Mouse (Mus musculus): ENCODE results near the gene Olfr141. TPM values are rescaled to one million over a fixed set of nuclear protein-coding genes. Genes with fewer than 3 reads are reported as not detected.

Olfr141 gene
- total RNA-seq (2014; rRNA removed) (not detected in 2 replicates), polyA plus RNA-seq (2015; fragmentation: Nextera tagmentation; extraction: Ambion mirVana) (not detected in 2 replicates)

DNA sequence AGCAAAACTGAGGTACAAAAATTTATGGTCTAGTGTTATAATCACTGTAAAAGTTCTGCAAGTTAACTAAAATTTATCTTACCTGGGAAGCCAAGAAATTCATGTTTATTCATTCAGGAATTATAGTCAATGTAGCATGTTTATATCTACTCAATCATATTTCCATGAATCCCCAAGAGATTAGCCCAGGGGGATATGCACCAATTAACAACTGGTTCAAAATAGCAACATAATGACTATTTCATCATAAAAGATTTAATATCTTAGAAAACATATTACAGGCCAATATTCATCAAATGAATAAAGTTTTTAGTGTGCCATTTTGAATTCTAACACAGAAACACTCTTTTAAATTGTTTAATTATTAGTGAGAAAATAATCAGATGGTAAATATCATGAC, at the start of gene Olfr141:
Gene Olfr141, minus strand, starts transcription at position 101 of the 400 bp plus-strand sequence.
- ATAC-seq = no peak
- H3K9me3 ChIP-seq (ENCODE audit: low read length) = no peaks in the 10 kb centered on the region
- no peak for TF ChIP-seq CTCF (IDR thresholded peaks at IDR 0.05; ENCODE audit: low read depth)

DNA sequence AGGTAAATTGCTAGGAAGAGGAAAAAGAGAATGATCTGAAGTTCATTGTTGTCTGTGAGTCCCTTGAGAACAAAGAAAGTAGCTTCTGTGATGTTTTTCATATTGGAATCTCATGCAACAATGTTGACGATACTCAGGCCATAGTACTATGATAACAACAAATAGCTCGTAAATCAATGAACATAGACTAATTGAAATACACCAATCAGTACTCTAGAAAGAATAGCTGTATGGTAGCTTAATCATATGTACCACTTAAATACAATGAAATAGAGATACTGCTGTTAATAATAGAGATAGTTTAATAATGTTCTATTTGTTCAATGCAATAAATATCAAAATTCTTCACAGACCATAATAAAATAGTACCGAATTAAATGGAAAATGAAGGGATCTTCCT, 41.8 kb upstream of the Olfr141 start, which contains the start of gene Olfr1095:
Gene Olfr1095, minus strand, starts transcription at position 101 of the 400 bp plus-strand sequence.
- Histone ChIP-seq H3K27me3 (ENCODE audit: insufficient read depth, low read length) (no peaks in the 10 kb centered on the region), H3K4me3 (ENCODE audit: low read length) (no peak within 1 kb of the TSS), H3K9me3 (ENCODE audit: low read length) (no peaks in the 10 kb centered on the region), H3K9ac (replicated peaks; ENCODE audit: low read length) (no peak within 1 kb of the TSS), H3K4me2 (ENCODE audit: low read depth, low read length) (no peak within 1 kb of the TSS), H3K4me1 (ENCODE audit: insufficient read depth, low read length) (no peaks in the 10 kb centered on the region), H3K27ac (no peak within 1 kb of the TSS), H3K36me3 (ENCODE audit: insufficient read depth, low read length) (no peaks in the 10 kb centered on the region)
- 90% methylated on average over 3 of the region's 3 CpGs for WGBS
- no peak for TF ChIP-seq CTCF (IDR thresholded peaks at IDR 0.05; ENCODE audit: low read depth)
- DNase-seq (ENCODE audit: low spot score) (no peak), ATAC-seq (no peak)

More for the DNA sequence above, at the start of gene Olfr141:
- Histone ChIP-seq H3K4me2 (ENCODE audit: low read depth, low read length) (no peak within 1 kb of the TSS), H3K9ac (replicated peaks; ENCODE audit: low read length) (no peak within 1 kb of the TSS), H3K27ac (no peak within 1 kb of the TSS), H3K27me3 (ENCODE audit: insufficient read depth, low read length) (no peaks in the 10 kb centered on the region), H3K4me3 (ENCODE audit: low read length) (no peak within 1 kb of the TSS), H3K4me1 (ENCODE audit: insufficient read depth, low read length) (no peaks in the 10 kb centered on the region), H3K36me3 (ENCODE audit: insufficient read depth, low read length) (no peaks in the 10 kb centered on the region)
- no peak for DNase-seq (ENCODE audit: low spot score)

DNA sequence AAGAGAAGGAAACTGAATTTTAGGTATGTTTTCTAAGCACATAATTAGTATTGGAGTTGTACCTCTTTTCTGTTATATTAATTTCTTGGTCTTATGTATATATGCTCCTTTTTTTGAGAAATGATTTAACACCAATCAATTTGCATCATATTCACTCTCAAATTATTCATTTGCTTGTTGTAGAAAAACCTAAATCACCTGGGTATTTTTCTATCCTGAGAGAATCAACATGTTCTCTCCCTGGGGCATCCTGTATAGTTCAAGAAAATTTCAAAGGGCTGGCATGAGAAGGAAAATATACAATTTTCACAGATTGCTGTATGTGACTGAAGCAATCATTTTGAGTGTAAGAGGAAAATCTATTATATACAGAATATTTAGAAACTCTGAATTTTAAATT, 14.5 kb upstream of the Olfr141 start, which contains the start of gene Olfr1094:
Gene Olfr1094, plus strand, starts transcription at position 301 of the 400 bp plus-strand sequence.
- H3K9me3 ChIP-seq (ENCODE audit: low read length) = no peaks in the 10 kb centered on the region
- H3K9ac ChIP-seq (replicated peaks; ENCODE audit: low read length) = no peak within 1 kb of the TSS
- no peak within 1 kb of the TSS for H3K4me3 ChIP-seq (ENCODE audit: low read length)
- H3K4me1 ChIP-seq (ENCODE audit: insufficient read depth, low read length) = no peaks in the 10 kb centered on the region
- DNase-seq (ENCODE audit: low spot score) (no peak), ATAC-seq (no peak)
- no peak within 1 kb of the TSS for H3K4me2 ChIP-seq (ENCODE audit: low read depth, low read length)
- no peaks in the 10 kb centered on the region for H3K27me3 ChIP-seq (ENCODE audit: insufficient read depth, low read length)
- no peak within 1 kb of the TSS for H3K27ac ChIP-seq
- no peak for TF ChIP-seq CTCF (IDR thresholded peaks at IDR 0.05; ENCODE audit: low read depth)
- no peaks in the 10 kb centered on the region for H3K36me3 ChIP-seq (ENCODE audit: insufficient read depth, low read length)

DNA sequence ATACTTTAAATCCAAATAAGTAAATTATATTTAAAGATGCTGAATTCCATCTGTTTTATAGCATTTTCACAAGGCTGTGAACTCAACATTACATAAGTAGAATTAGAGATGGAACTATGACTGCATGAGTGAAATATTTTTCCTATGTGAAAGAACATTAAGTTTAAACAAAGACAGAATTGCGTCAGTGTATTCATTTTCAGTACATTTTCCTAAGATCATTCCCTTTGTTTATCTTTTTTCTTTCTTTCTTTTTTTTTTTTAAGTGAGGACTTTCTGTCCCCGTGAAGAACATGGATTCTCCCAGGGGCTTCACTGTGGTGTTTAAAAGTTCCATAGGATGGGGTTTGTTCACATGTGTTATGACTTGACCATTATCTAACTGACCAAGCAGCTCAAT, 27.6 kb downstream of the Olfr141 start, which contains the start of gene Olfr1093:
Gene Olfr1093, plus strand, starts transcription at position 301 of the 400 bp plus-strand sequence.
- Histone ChIP-seq H3K9ac (replicated peaks; ENCODE audit: low read length) (no peak within 1 kb of the TSS), H3K4me3 (ENCODE audit: low read length) (no peak within 1 kb of the TSS), H3K4me2 (ENCODE audit: low read depth, low read length) (no peak within 1 kb of the TSS), H3K36me3 (ENCODE audit: insufficient read depth, low read length) (no peaks in the 10 kb centered on the region), H3K9me3 (ENCODE audit: low read length) (no peaks in the 10 kb centered on the region), H3K27ac (no peak within 1 kb of the TSS), H3K27me3 (ENCODE audit: insufficient read depth, low read length) (no peaks in the 10 kb centered on the region), H3K4me1 (ENCODE audit: insufficient read depth, low read length) (no peaks in the 10 kb centered on the region)
- 88% methylated on average over 2 of the region's 2 CpGs for WGBS
- no peak for DNase-seq (ENCODE audit: low spot score)
- no peak for ATAC-seq
- no peak for TF ChIP-seq CTCF (IDR thresholded peaks at IDR 0.05; ENCODE audit: low read depth)

DNA sequence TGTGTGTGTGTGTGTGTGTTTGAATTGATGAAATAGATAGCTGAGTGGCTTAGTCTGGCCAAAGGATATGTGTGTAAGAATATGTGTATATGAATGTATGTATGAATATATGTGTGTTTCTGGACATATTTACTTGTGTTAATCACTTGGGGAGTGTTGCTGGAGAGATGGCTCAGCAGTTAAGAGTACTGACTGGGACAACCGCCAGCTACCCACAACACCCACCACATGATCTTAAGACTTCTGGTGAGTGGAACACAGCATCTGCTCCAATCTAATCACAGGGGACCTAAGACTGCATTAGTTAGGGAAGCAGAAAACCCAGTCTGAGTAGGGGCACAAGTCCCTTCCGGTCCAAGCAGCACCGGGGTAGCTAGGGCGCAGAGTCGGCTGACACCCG, 48.8 kb downstream of the Olfr141 start:
- ATAC-seq (no peak), DNase-seq (ENCODE audit: low spot score) (no peak)
- no peak overlapping the region for H3K4me2 ChIP-seq (ENCODE audit: low read depth, low read length)
- no peaks in the 10 kb centered on the region for H3K9me3 ChIP-seq (ENCODE audit: low read length)
- H3K27me3 ChIP-seq (ENCODE audit: insufficient read depth, low read length) = no peaks in the 10 kb centered on the region
- 97% methylated on average over 6 of the region's 6 CpGs for WGBS
- no peak overlapping the region for H3K27ac ChIP-seq
- no peak for TF ChIP-seq CTCF (IDR thresholded peaks at IDR 0.05; ENCODE audit: low read depth)
- H3K9ac ChIP-seq (replicated peaks; ENCODE audit: low read length) = no peak overlapping the region
- H3K4me3 ChIP-seq (ENCODE audit: low read length) = no peak overlapping the region
- H3K36me3 ChIP-seq (ENCODE audit: insufficient read depth, low read length) = no peaks in the 10 kb centered on the region
- no peaks in the 10 kb centered on the region for H3K4me1 ChIP-seq (ENCODE audit: insufficient read depth, low read length)

DNA sequence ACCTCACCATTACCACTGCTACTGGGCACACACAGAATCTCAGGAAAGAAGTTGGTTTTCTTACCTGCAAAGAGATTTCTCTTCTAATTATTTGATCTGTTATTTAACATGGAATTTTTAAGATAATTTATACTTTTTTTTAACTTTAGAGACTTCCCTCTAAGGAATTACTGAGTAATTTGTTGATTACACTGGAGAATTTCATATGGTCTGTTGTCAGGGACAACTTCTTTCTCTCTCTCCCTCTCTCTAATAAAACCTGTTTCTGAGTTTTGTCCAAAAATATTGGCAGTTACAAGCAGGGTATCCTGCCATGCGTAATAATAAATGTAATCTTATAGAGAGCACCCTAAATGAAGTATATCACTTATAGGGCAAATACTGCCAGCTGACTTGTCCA, 50.9 kb downstream of the Olfr141 start, which contains the start of gene Olfr1090:
Gene Olfr1090, minus strand, starts transcription at position 101 of the 400 bp plus-strand sequence.
- Histone ChIP-seq H3K4me2 (ENCODE audit: low read depth, low read length) (no peak within 1 kb of the TSS), H3K36me3 (ENCODE audit: insufficient read depth, low read length) (no peaks in the 10 kb centered on the region), H3K27me3 (ENCODE audit: insufficient read depth, low read length) (no peaks in the 10 kb centered on the region), H3K4me3 (ENCODE audit: low read length) (no peak within 1 kb of the TSS), H3K4me1 (ENCODE audit: insufficient read depth, low read length) (no peaks in the 10 kb centered on the region), H3K9me3 (ENCODE audit: low read length) (no peaks in the 10 kb centered on the region), H3K27ac (no peak within 1 kb of the TSS), H3K9ac (replicated peaks; ENCODE audit: low read length) (no peak within 1 kb of the TSS)
- DNase-seq (ENCODE audit: low spot score) = no peak
- 89% methylated on average over 1 of the region's 1 CpGs for WGBS
- no peak for TF ChIP-seq CTCF (IDR thresholded peaks at IDR 0.05; ENCODE audit: low read depth)
- ATAC-seq = no peak

Other genes with a start within 250 kb of the Olfr141 start
- not detected in 2 replicates for gene Olfr1082, start 211.1 kb downstream of the Olfr141 start, total RNA-seq (2014; rRNA removed)
- gene Olfr1082, start 211.1 kb downstream of the Olfr141 start, polyA plus RNA-seq (2015; fragmentation: Nextera tagmentation; extraction: Ambion mirVana) = not detected in 2 replicates
- gene Olfr1084, start 170.3 kb downstream of the Olfr141 start, total RNA-seq (2014; rRNA removed) = not detected in 2 replicates
- gene Olfr1084, start 170.3 kb downstream of the Olfr141 start, polyA plus RNA-seq (2015; fragmentation: Nextera tagmentation; extraction: Ambion mirVana) = not detected in 2 replicates
- gene Olfr1085, start 148.0 kb downstream of the Olfr141 start, total RNA-seq (2014; rRNA removed) = not detected in 2 replicates
- not detected in 2 replicates for gene Olfr1085, start 148.0 kb downstream of the Olfr141 start, polyA plus RNA-seq (2015; fragmentation: Nextera tagmentation; extraction: Ambion mirVana)
- gene Olfr1086, start 129.9 kb downstream of the Olfr141 start, total RNA-seq (2014; rRNA removed) = not detected in 2 replicates
- not detected in 2 replicates for gene Olfr1086, start 129.9 kb downstream of the Olfr141 start, polyA plus RNA-seq (2015; fragmentation: Nextera tagmentation; extraction: Ambion mirVana)
- not detected in 2 replicates for gene Olfr1087, start 111.6 kb downstream of the Olfr141 start, total RNA-seq (2014; rRNA removed)
- gene Olfr1087, start 111.6 kb downstream of the Olfr141 start, polyA plus RNA-seq (2015; fragmentation: Nextera tagmentation; extraction: Ambion mirVana) = not detected in 2 replicates
- gene Olfr1089, start 76.3 kb downstream of the Olfr141 start, total RNA-seq (2014; rRNA removed) = not detected in 2 replicates
- gene Olfr1089, start 76.3 kb downstream of the Olfr141 start, polyA plus RNA-seq (2015; fragmentation: Nextera tagmentation; extraction: Ambion mirVana) = not detected in 2 replicates
- gene Olfr1090, start 51.0 kb downstream of the Olfr141 start, total RNA-seq (2014; rRNA removed) = not detected in 2 replicates
- not detected in 2 replicates for gene Olfr1090, start 51.0 kb downstream of the Olfr141 start, polyA plus RNA-seq (2015; fragmentation: Nextera tagmentation; extraction: Ambion mirVana)
- gene Olfr1093, start 27.5 kb downstream of the Olfr141 start, total RNA-seq (2014; rRNA removed) = not detected in 2 replicates
- not detected in 2 replicates for gene Olfr1093, start 27.5 kb downstream of the Olfr141 start, polyA plus RNA-seq (2015; fragmentation: Nextera tagmentation; extraction: Ambion mirVana)
- gene Olfr1094, start 14.6 kb upstream of the Olfr141 start, total RNA-seq (2014; rRNA removed) = not detected in 2 replicates
- gene Olfr1094, start 14.6 kb upstream of the Olfr141 start, polyA plus RNA-seq (2015; fragmentation: Nextera tagmentation; extraction: Ambion mirVana) = not detected in 2 replicates
- not detected in 2 replicates for gene Olfr1095, start 41.7 kb upstream of the Olfr141 start, total RNA-seq (2014; rRNA removed)
- not detected in 2 replicates for gene Olfr1095, start 41.7 kb upstream of the Olfr141 start, polyA plus RNA-seq (2015; fragmentation: Nextera tagmentation; extraction: Ambion mirVana)
- not detected in 2 replicates for gene Gm13723, start 64.8 kb upstream of the Olfr141 start, total RNA-seq (2014; rRNA removed)
- gene Gm13723, start 64.8 kb upstream of the Olfr141 start, polyA plus RNA-seq (2015; fragmentation: Nextera tagmentation; extraction: Ambion mirVana) = not detected in 2 replicates
- gene Olfr1097, start 82.2 kb upstream of the Olfr141 start, total RNA-seq (2014; rRNA removed) = not detected in 2 replicates
- not detected in 2 replicates for gene Olfr1097, start 82.2 kb upstream of the Olfr141 start, polyA plus RNA-seq (2015; fragmentation: Nextera tagmentation; extraction: Ambion mirVana)
- not detected in 2 replicates for gene Olfr1098, start 114.5 kb upstream of the Olfr141 start, total RNA-seq (2014; rRNA removed)
- not detected in 2 replicates for gene Olfr1098, start 114.5 kb upstream of the Olfr141 start, polyA plus RNA-seq (2015; fragmentation: Nextera tagmentation; extraction: Ambion mirVana)
- gene Olfr1099, start 150.7 kb upstream of the Olfr141 start, total RNA-seq (2014; rRNA removed) = not detected in 2 replicates
- not detected in 2 replicates for gene Olfr1099, start 150.7 kb upstream of the Olfr141 start, polyA plus RNA-seq (2015; fragmentation: Nextera tagmentation; extraction: Ambion mirVana)
- gene Olfr1100, start 169.9 kb upstream of the Olfr141 start, total RNA-seq (2014; rRNA removed) = not detected in 2 replicates
- gene Olfr1100, start 169.9 kb upstream of the Olfr141 start, polyA plus RNA-seq (2015; fragmentation: Nextera tagmentation; extraction: Ambion mirVana) = not detected in 2 replicates
- gene Olfr1101, start 181.2 kb upstream of the Olfr141 start, total RNA-seq (2014; rRNA removed) = not detected in 2 replicates
- not detected in 2 replicates for gene Olfr1101, start 181.2 kb upstream of the Olfr141 start, polyA plus RNA-seq (2015; fragmentation: Nextera tagmentation; extraction: Ambion mirVana)
- gene Olfr1102, start 188.4 kb upstream of the Olfr141 start, total RNA-seq (2014; rRNA removed) = not detected in 2 replicates
- not detected in 2 replicates for gene Olfr1102, start 188.4 kb upstream of the Olfr141 start, polyA plus RNA-seq (2015; fragmentation: Nextera tagmentation; extraction: Ambion mirVana)
- not detected in 2 replicates for gene Olfr1104, start 217.1 kb upstream of the Olfr141 start, total RNA-seq (2014; rRNA removed)
- not detected in 2 replicates for gene Olfr1104, start 217.1 kb upstream of the Olfr141 start, polyA plus RNA-seq (2015; fragmentation: Nextera tagmentation; extraction: Ambion mirVana)
- gene Olfr1105, start 226.5 kb upstream of the Olfr141 start, total RNA-seq (2014; rRNA removed) = not detected in 2 replicates
- not detected in 2 replicates for gene Olfr1105, start 226.5 kb upstream of the Olfr141 start, polyA plus RNA-seq (2015; fragmentation: Nextera tagmentation; extraction: Ambion mirVana)
- gene Olfr1106, start 242.3 kb upstream of the Olfr141 start, total RNA-seq (2014; rRNA removed) = not detected in 2 replicates
- not detected in 2 replicates for gene Olfr1106, start 242.3 kb upstream of the Olfr141 start, polyA plus RNA-seq (2015; fragmentation: Nextera tagmentation; extraction: Ambion mirVana)